Mouse (Mus musculus) embryo, embryonic 10.5 days (tissue): ENCODE results near the gene Trappc1.
A peak's percentile ranks its signal among the peaks of the same experiment; 100 is the strongest.
"Not testable (repeated sequence)": the region's sequence is repeated elsewhere in the genome, so short reads cannot be mapped to it uniquely, and the experiment has no call there.

Experiments
- DNase-seq: peaks from one replicate; pipeline ENCODE4 v3.0.0-alpha.2; 2015; ENCODE audit warnings: low spot score

The Trappc1 gene

GRCm38 (mm10) chr11:69323667-69324111 is at the start of gene Trappc1, which contains the start of gene Cntrob:
TSS of gene Trappc1 (plus strand) at chr11:69323980.
TSS of gene Cntrob (minus strand) at chr11:69323775.
- peak; percentile 100 for DNase-seq

DNA sequence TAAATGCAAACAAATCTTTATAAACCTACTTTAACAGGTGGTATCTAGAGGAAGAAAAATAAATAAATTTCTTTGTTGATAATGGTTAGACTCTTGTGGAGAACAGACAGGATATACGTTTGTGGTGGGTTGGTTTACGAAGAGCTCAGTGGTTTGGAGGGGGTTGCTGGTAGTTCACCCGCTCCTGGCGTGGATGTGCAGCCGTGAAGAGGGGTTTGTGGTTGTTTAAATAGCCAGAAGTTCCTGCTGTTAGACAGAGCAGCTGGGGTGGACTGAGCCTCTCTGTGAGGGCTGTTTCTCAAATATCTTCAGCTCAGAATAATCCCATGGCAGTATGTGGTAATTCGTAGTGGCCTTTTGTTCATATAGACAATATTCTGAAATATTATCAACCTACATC is 48.1 kb upstream of the Trappc1 start:
- DNase-seq, result no peak

GRCm38 (mm10) chr11:69276081-69276480 is 47.7 kb upstream of the Trappc1 start:
- no peak for DNase-seq

DNA sequence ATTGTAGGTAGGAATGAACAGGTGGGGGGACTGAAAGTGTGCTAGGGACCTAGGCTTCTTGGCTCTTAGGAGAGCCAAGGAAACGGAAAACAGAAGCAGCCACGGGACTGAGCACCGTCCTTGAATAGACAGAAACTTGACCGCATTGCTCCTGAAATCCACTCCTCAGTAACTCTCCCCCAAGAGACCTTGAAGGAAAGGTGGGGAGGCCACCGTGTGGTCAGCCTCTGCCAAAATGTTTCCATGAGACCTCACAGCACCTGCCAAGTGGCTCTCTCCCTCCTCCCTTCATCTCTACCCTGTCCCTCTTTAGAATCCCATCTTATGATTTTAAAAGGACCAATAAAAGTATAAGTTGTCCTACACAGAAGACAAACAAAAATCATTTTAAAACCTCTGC is 46.5 kb upstream of the Trappc1 start:
- DNase-seq, result no peak

DNA sequence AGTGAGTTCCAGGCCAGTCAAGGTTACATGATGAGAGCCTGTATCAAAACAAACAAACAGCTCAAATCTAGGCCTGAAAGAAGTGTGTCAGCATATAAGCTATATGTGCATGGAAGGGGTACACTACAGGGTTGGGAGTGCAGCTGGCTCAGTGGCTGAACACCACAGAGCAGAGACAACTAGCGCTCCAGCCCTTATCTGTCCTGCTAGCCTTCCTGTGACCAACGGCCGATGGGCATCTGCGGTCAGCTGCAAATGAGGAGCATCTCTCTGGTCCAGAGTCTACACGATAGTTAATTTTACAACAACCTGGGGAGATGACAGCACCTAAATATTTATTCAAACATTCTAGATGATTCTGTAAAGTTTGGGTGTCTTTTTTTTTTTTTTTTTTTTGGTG is 32.7 kb upstream of the Trappc1 start:
- no peak for DNase-seq

GRCm38 (mm10) chr11:69295286-69295685 is 28.5 kb upstream of the Trappc1 start:
- DNase-seq, result no peak

GRCm38 (mm10) chr11:69297799-69298198 is 26.0 kb upstream of the Trappc1 start:
- DNase-seq, result no peak

GRCm38 (mm10) chr11:69298231-69298630 is 25.5 kb upstream of the Trappc1 start:
- DNase-seq, result no peak

DNA sequence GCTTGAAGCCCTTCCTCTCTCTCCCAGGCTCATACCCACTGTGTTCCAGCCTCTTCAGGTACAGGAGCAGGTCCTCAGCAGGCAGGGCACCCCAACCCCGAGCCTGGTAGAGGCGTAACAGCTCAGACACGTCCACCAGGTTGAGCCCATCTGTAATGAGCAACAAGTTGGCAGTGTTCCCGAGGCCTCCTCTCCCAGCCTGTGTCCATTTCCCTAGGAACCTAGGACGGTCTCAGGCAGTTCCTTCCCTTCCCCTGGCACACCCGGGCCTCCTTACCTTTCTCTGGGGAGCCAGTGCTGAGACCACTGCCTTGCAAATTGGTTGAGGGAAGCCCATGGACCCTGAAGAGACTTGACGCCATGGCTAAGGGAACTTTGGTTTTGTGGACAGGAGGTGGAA is 21.0 kb upstream of the Trappc1 start:
- DNase-seq, result no peak

DNA sequence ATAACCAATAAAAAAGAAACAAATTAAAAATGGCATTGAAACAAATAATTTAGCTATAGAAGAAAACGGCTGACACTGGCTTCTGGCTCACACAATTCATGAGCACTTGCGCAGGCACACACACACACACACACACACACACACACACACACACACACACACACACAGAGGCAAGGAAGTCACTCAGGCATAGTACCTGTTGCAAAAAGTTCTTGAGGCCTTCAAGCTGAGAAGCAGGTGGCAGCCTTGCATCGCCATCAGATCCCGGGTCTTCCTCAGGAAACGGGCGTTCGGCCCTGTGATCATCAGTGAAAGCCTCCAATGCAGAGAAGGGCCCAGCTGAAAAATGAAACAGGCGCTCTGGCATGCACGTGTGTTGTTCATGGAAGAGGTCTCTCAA is 18.5 kb upstream of the Trappc1 start:
- DNase-seq, result no peak

GRCm38 (mm10) chr11:69306039-69306438 is 17.7 kb upstream of the Trappc1 start:
- DNase-seq, result no peak

DNA sequence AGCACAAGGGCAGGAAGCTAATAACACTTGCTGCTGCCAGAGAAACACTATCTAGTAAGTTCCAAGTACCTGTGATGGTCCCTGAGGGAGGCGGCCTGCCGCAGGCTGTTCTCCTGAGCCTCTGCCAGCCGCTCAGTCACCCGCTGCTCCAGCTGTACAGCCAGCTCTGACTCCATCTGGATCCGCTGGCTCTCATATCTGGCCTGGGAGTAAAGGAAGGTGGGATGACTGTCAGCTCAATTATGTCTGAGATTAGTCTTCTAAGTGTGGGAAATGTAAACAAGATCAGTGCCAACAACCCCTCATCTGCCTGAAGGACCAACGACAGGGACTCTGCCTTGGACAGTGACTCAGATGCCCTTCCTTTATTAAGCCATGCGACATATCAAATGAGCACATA is 12.5 kb upstream of the Trappc1 start:
- no peak for DNase-seq

- DNase-seq, result no peak
Measured at GRCm38 (mm10) chr11:69316361-69316760, 7.4 kb upstream of the Trappc1 start.

DNA sequence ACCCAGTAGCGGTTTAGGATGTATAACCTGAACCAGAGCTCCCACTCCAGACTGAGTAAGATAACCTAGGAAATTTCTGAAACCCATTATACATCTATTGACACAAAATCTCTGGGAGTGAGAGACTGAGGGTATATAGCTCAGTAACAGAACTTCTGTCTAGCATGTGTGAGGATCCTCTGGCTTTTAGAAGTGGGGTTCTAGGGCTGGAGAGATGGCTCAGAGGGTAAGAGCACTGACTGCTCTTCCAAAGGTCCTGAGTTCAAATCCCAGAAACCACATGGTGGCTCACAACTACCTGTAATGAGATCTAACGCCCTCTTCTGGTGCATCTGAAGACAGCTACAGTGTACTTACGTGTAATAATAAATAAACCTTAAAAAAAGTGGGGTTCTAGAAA is 5.8 kb upstream of the Trappc1 start:
- not testable (repeated sequence) for DNase-seq

- DNase-seq, result no peak
Measured at GRCm38 (mm10) chr11:69321580-69321979, 2.2 kb upstream of the Trappc1 start.

- no peak for DNase-seq
Measured at GRCm38 (mm10) chr11:69322010-69322409, 1.8 kb upstream of the Trappc1 start.

DNA sequence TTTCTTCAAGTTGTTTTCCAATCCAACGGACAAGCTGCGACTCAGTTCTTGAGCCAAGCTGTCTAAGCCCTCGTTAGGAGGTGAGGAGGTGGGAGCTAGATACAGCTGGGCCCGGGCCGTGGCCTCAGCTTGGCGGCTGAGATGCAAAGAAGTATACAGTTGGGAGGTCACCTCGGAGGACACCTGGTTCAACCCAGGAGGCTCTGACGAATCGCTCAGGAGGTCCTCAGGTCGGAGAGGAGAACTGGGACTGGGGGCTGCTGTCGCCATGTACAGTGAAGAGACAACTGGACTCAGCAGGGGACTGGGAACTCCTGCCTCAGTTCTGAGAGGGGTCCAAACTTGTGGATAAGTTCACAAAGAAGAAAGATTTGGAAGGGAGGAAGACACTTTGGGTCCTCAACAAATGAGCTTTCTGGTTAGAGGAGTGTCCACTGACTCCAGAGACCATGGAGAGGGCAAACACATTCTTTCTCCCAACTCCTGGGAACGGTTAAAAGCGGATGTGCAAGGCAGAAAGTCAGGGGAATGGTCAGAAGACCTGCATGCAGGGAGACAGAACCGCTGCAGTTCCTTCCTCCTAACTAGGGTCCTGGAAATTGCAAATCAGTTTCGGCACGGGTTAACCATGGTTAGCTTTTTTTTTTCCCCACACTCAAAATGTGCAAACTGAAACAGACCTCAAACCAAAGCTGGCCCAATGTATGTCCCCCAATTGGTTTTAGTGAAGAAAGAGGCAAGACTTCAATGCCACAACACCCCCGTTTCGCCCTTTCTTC is 898 bp upstream of the Trappc1 start:
- DNase-seq, result peak; percentile 41

- no peak for DNase-seq
Measured at GRCm38 (mm10) chr11:69324749-69325148, 969 bp downstream of the Trappc1 start.

DNA sequence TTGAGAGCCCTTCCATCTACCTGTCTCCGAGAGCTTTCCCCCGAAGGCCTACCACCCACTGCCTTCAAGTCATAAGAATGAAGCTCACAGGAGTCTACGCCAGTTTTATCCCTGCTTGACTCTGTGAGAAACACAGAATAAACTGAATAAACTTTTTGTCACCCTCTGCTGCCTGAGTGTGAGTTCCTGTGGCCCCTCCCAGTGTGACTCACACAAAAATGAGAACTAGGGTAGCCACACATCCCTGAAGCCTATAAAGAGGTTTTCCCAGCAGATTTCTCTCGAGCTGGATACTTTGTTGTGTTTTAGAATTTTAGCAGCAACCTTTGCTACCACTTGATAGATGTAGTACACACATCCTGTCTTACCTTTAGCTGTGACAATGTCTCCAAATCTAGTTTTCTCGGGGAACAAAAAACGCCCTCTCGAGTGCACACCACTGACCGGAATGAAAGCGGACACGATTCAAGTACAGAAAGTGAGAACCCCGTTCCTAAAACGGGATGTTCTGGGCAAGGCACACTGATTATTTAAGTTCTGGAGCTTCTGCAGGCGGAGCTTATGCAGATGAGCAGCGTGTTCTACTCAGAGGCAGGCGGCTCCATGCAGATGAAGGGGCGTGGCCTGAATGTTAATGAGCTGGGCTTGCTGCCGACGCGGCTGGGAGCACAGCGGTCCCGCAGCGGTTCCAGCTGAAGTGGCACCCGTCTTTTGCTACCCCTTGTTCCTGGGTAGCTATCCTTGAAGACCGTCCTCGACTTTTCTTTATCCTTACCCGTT is 2.0 kb downstream of the Trappc1 start, which contains the start of gene Kcnab3:
Kcnab3 (plus strand) TSS at position 631 of the 780 bp plus-strand sequence.
- peak; percentile 94 for DNase-seq

- DNase-seq, result no peak
Measured at GRCm38 (mm10) chr11:69326408-69327156, 2.8 kb downstream of the Trappc1 start.

DNA sequence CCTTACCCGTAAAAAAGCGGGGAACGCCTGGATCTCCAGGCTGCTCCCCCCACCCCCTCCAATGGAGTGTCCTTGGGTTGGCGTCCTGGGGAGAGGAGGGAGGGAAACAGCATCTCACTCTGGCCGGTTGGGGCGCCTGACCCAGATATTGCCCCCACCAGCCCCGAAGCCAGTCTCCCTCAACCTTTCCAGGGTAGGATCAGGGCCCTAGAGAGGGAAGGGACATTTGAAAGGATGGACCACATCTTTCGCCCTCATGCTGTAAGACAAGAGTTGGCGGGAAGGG is 3.3 kb downstream of the Trappc1 start:
- DNase-seq, result no peak

DNA sequence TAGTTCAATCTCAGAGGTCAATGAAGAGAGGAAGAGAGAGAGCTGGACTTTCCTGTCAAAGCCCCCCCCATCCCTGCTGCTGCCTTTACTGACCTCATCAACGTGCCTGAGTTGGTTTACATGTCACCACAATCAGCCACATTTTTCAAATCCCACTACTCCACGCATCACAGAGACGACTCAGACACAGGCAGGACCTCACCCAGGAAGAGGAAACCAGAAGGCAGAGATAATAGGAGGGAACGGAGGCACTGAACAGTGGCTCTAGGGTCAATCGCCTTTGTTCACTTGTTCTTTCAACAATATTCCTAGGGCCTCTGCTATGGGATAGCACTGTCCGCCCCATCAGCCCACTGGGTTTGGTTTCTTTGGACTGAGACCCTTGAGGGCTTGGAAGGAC is 3.9 kb downstream of the Trappc1 start:
- no peak for DNase-seq

DNA sequence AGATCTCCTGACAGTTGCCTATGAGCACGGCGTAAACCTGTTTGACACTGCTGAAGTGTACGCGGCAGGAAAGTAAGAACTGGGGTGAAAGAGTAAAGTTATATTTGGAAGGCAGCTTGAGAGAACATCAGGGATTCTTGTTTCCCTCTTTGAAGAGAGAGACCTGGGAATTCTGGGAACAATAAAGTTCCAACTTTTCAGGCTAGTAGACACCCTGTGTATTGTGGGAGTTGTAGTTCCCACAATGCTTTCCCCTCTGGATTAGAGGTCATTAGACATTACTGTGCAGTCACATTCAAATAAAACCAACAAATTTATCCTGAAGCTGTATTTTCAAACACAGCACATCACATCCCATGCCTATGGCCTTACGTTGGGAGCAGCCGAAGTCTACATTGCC is 4.7 kb downstream of the Trappc1 start:
- no peak for DNase-seq
